Mouse (Mus musculus) heart, embryonic 10.5 days (tissue): Measurements from ENCODE around the gene Vrk2. TPM values are rescaled to one million over a fixed set of nuclear protein-coding genes. Genes with fewer than 3 reads are reported as not detected.

Source experiments
- DNase-seq: peaks from one replicate; pipeline ENCODE4 v3.0.0-alpha.2; 2017; ENCODE audit warnings: low spot score
- H3K27ac ChIP-seq: fragments of 300-500 bp; sonication (generic); 2 replicates; pipeline ENCODE4 v1.5.1; 2016; ENCODE audit warnings: mild to moderate bottlenecking
- H3K27me3 ChIP-seq: fragments of 300-500 bp; sonication (generic); 2 replicates; pipeline ENCODE4 v1.6.1; 2016; ENCODE audit warnings: mild to moderate bottlenecking; ENCODE audit not compliant: poor library complexity, insufficient read depth, severe bottlenecking
- H3K36me3 ChIP-seq: fragments of 300-500 bp; sonication (generic); 2 replicates; pipeline ENCODE4 v1.6.1; 2016; ENCODE audit warnings: mild to moderate bottlenecking, moderate library complexity
- H3K4me1 ChIP-seq: fragments of 300-500 bp; sonication (generic); 2 replicates; pipeline ENCODE4 v1.6.1; 2016; ENCODE audit warnings: mild to moderate bottlenecking
- H3K4me3 ChIP-seq: fragments of 300-500 bp; sonication (generic); 2 replicates; pipeline ENCODE4 v1.5.1; 2016; ENCODE audit warnings: mild to moderate bottlenecking, moderate library complexity
- H3K9me3 ChIP-seq: fragments of 300-500 bp; sonication (generic); 2 replicates; pipeline ENCODE4 v1.6.1; 2016; ENCODE audit warnings: mild to moderate bottlenecking, moderate library complexity
- WGBS: fragments of 180-500 bp; shearing (Covaris S2); methylation state at CpG from one replicate; pipeline ENCODE4 v1.1.7; 2016; 5-methylcytosine and 5-hydroxymethylcytosine counted together
- polyA plus RNA-seq: library from polyadenylated mRNA; unstranded; fragments of >200 nt; fragmentation: Nextera tagmentation; extraction: Ambion mirVana; gene quantifications from 2 replicates; pipeline ENCODE4 v1.2.1, GENCODE M21; 2016

Gene Vrk2
- polyA plus RNA-seq, 1 experiment from 2014 or later: 18.8 TPM

DNA sequence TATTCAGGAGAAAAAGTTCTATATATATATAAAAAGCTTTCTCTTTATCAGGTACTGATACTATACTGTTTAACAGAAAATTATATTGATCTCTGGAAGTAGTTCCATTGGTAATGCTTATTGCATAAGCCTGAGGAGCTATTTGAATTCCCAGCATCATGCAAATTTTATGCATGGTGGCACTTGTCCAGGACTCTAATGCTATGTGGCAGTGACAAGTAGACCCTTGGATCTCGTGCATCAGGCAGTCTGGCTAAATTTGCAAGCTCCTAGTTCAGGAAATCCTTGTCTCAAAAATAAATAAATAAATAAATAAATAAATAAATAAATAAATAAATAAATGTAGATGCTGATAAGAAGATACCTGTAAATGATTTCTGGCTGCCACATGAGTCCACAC, 152.7 kb downstream of the Vrk2 start:
- Histone ChIP-seq H3K27ac (no peak overlapping the region), H3K36me3 (no peaks in the 10 kb centered on the region), H3K27me3 (no peaks in the 10 kb centered on the region), H3K9me3 (no peaks in the 10 kb centered on the region), H3K4me1 (no peaks in the 10 kb centered on the region), H3K4me3 (no peak overlapping the region)
- no peak for DNase-seq
- WGBS: 80% methylated on average over 1 of the region's 1 CpGs

DNA sequence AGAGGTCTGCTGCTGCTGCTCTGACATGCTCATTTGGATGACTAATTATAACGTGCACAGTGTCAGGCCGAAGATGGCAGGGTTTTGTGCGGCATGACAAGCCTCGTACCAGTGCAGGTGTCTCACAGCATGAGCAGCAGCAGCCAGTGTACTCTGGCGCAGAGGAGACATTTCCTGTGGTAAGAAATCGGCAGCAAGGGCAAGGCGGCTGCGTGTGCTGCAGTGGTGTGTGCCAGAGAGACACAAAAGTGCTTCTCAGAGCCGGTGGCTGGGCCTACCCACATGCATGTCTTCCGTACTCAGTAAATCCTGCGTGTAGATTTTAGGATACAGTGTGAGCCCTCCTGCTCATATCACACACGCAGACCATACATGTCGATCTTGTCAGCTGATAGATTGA, 156.0 kb downstream of the Vrk2 start:
- H3K4me1 ChIP-seq: no peaks in the 10 kb centered on the region
- WGBS: 86% methylated on average over 13 of the region's 13 CpGs
- H3K9me3 ChIP-seq: no peaks in the 10 kb centered on the region
- no peak overlapping the region for H3K27ac ChIP-seq
- DNase-seq: no peak
- no peaks in the 10 kb centered on the region for H3K27me3 ChIP-seq
- no peak overlapping the region for H3K4me3 ChIP-seq
- H3K36me3 ChIP-seq: no peaks in the 10 kb centered on the region

DNA sequence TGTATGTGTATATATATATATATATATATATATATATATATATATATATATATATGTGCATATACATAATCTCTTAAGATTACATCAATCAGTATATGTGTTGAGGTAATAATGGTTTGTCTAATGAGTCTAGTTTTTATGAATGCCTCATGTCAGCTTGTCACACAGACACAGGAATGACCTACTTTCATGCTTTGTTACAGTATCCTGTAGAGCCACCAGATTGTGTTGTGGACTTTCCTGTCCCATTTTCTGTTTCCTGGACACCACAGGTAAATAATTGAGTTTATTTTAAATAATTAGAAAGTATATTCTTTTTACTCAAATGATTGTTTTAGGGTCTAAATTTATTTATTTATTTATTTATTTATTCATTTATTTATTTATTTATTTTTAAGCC, 159.6 kb downstream of the Vrk2 start:
- H3K4me3 ChIP-seq: no peak overlapping the region
- H3K27me3 ChIP-seq: no peaks in the 10 kb centered on the region
- H3K36me3 ChIP-seq: no peaks in the 10 kb centered on the region
- H3K27ac ChIP-seq: no peak overlapping the region
- H3K4me1 ChIP-seq: no peaks in the 10 kb centered on the region
- no peak for DNase-seq
- H3K9me3 ChIP-seq: no peaks in the 10 kb centered on the region

DNA sequence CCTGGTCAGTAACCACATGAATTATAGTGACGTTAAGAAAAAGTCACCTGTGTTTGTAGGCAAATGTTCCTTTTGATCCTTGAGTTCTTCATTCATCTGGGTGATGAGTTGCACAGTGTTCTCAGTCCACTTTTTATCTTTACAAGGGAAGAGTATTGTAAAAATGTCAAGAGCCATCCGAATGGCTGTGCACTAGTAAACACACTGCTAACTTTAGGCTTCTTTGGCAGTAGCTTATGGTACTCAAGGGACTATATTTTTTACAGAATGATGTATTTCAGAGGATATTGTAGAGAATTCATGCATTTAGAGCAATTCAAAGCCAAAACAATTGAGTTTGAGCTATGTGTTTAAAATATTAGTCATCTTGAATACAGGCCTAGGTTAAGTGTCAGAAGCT, 172.3 kb downstream of the Vrk2 start:
- Histone ChIP-seq H3K36me3 (0 out of 2 replicates have a peak, but pooled peaks cover 5% of the 10 kb centered on the region), H3K4me1 (no peaks in the 10 kb centered on the region), H3K9me3 (no peaks in the 10 kb centered on the region), H3K4me3 (no peak overlapping the region), H3K27me3 (no peaks in the 10 kb centered on the region), H3K27ac (no peak overlapping the region)
- WGBS: 65% methylated on average over 2 of the region's 2 CpGs
- DNase-seq: no peak

Other genes with a start within 250 kb of the Vrk2 start
- 27.3 and 28.9 TPM in 2 replicates for gene Fancl, start 207.9 kb downstream of the Vrk2 start, polyA plus RNA-seq
- gene Gm6899, start 758 bp downstream of the Vrk2 start, polyA plus RNA-seq: not detected in 2 replicates